Mouse (Mus musculus) cerebellum, postnatal 4 days (tissue): ENCODE measurements around the gene Sptbn2.
"Not testable (repeated sequence)": the region's sequence is repeated elsewhere in the genome, so short reads cannot be mapped to it uniquely, and the experiment has no call there.

Source experiments
- DNase-seq, 2 experiments: peaks; one replicate each; pipeline ENCODE4 v3.0.0; 2022; ENCODE audit warnings: low spot score in 2 of 2, mixed read lengths in 1 of 2

The Sptbn2 gene

DNA sequence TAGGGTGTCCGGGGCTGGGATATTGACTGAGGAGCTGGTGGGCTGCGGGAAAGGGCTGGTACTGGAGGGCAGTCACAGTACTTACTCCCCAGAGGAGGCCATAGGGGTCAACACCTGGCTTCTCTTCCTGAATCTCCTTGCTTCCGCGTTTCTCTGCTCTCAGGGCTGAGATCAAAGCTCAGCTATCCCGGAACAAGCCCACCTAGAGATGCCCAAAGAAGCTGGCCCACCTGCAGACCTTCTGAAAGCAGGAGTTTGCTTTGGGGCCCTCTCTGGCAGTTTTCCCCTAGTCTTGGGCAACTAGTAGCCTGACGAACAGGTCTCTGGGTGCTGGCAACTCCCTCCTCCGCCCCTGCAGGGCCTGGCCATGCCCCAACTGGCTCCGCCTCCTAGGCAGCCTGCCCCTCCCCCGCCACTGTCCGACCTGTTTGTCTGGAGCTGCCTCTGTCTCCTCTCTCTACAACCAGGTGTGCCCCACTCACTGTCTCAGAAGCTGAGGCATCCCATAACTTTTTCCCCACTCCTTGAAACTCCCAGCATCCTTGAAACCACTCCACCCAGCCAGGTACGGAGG, 9.8 kb downstream of the Sptbn2 start:
- no peak for DNase-seq

DNA sequence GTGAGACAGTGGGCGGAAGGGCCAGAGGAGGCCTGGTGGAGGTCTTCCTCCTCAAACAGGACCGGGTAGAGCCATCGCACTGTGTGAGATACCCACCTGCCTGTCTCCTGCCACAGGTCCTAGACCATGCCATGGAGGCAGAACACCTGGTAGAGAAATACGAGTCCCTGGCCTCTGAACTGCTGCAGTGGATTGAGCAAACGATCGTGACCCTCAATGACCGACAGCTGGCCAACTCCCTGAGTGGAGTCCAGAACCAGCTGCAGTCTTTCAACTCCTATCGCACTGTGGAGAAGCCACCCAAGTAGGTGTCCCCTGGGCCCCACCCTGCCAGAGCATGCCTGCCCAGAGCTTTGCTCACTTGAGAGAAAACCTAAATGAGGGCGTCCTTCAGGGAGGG, 18.2 kb downstream of the Sptbn2 start:
- DNase-seq, result no peak

DNA sequence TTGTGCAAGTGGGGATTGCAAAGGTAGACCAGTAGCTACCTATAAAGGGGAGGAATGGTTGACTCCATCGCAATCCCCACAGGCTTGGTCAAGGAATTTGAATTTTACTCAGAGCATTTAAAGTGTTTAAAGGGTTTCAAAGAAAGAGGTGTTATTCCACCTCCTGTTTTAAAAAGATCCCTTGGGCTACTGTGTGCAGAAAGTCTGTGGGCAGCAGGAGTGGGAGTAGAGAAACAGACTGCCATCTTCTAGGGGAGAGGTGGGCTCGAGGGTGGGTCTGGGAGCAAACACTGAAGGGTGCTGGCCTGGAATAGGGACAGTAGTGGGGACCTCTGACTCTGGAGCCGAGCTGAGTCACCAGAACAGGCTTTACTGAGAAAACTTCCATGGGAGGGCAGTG, 22.1 kb downstream of the Sptbn2 start:
- DNase-seq, result no peak

DNA sequence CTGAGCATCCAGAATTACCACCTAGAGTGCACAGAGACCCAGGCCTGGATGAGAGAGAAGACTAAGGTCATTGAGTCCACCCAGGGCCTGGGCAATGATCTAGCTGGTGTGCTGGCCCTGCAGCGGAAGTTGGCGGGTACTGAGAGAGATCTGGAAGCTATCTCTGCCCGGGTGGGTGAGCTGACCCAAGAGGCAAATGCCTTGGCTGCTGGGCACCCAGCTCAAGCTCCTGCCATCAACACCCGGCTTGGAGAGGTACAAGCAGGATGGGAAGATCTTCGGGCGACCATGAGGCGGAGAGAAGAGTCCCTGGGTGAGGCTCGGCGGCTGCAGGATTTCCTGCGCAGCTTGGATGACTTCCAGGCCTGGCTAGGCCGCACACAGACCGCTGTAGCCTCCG, 26.9 kb downstream of the Sptbn2 start:
- DNase-seq, result no peak

DNA sequence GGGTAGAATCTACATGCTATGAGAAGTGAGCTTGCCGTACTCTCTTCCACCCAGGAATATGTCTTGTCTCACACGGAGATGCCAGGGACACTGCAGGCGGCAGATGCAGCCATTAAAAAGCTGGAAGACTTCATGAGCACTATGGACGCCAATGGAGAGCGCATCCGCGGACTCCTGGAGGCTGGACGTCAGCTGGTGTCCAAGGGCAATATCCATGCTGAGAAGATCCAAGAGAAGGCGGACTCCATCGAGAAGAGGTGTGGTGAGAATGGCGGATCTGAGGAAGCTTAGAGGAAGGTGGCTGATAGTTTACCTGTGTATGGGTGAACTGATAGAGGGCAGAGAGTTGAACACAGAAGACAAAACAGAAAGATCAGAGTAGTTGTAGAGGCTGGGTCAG, 28.1 kb downstream of the Sptbn2 start:
- no peak for DNase-seq

DNA sequence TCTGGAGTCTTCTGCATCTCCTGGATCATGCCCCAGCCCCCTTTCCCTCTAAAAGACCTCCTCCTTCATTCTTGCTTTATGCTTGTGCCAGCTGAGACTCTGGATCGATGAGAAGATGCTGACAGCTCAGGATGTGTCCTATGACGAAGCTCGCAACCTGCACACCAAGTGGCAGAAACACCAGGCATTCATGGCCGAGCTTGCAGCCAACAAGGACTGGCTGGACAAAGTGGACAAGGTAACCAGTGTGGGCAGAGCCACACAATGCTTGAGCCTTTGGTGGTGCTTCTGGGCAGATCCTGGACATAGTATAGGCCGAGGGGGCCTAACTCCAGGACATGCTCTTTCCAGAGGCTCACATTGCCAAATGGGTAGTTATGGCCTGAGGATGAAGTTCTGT, 28.8 kb downstream of the Sptbn2 start:
- DNase-seq, result no peak

DNA sequence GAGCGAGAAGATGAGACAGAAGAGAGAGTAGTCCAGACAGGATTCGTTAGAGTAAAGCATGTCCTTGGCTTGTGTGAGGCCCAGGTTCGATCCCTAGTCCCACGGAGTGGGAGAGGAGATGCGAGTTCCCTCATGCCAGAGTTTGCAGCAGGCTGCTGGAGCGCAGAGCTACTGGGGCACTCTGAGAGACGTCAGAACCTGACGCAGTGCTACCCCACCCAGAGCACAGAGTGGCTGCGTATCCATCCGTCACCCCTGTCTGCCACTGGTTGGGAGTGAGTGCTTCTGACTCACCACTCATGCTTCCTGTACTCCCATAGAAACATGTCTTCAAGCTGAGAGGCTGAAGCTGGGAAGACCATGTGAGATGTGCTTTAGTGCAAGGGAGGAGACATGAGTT, 30.5 kb downstream of the Sptbn2 start:
- no peak for DNase-seq

DNA sequence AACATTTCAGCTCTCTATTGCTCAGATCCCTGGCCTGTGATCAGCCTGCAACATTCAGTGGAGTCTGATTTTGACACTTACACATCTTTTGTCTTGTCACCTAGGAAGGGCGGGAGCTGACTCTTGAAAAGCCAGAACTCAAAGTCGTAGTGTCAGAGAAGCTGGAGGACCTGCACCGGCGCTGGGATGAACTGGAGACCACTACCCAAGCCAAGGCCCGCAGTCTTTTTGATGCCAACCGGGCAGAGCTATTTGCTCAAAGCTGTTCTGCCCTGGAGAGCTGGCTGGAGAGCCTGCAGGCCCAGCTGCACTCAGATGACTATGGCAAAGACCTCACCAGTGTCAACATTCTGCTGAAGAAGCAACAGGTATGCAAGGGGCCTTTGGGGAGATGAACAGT, 31.3 kb downstream of the Sptbn2 start:
- DNase-seq, result no peak

DNA sequence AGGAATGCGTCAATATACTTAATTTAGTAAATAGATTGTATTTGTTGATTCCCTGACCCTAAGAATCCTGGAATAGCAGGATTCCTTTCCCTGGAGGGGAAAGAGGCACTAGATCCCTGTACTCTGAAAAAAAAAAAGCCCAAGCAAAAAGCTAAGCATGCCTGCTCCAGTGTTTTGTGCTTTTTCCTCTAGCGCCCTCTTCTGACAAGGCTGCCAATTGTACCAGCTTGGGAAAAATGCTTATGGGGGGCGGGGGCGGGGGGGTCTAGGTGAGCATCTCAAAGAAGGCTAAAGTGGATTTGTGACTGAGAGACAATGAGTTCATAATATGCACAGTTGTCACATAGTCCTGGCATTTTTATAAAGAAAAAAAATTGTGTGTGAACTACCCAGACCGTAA, 32.6 kb downstream of the Sptbn2 start:
- peak in 1 of 2 experiments; percentile 48 for DNase-seq

DNA sequence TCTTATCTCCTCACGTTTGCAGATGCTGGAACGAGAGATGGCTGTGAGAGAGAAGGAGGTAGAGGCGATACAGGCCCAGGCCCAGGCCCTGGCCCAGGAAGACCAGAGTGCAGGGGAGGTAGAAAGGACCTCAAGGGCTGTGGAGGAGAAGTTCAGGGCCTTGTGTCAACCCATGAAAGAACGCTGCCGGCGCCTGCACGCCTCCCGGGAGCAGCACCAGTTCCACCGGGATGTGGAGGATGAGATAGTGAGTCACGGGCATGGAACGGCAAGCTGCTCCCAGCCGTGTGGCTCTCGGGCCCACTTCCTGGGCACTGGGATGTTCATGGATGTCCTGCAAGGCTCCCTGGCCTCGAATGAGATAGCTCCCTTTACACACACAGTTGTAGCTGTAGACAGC, 33.1 kb downstream of the Sptbn2 start:
- DNase-seq, result no peak

DNA sequence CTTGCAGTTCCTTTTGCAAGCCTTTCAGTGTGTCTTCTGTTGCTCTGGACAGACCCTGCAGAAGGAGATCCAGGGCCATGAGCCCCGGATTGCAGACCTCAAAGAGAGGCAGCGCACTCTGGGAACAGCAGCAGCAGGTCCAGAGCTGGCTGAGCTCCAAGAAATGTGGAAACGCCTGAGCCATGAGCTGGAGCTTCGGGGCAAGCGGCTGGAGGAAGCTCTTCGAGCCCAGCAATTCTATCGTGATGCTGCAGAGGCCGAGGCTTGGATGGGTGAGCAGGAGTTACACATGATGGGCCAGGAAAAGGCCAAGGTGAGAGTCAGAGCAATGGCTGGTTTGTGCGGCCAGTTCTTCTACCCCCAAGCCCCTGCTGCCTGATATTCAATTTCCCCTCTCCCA, 34.1 kb downstream of the Sptbn2 start:
- no peak for DNase-seq

DNA sequence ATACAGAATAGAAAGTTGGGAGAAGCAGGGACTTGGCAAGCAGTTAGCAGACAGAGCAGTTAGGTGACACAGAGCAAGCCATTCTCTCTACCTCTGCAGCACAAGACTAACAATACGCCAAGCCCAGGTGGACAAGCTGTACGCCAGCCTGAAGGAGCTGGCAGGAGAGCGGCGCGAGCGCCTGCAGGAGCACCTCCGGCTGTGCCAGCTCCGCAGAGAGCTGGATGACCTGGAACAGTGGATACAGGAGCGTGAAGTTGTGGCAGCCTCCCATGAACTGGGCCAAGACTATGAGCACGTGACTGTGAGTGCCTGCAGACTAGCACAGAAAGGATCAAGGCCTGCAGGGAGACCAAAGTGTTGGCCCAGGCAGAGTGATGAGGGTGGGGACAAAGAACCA, 34.7 kb downstream of the Sptbn2 start:
- no peak for DNase-seq

DNA sequence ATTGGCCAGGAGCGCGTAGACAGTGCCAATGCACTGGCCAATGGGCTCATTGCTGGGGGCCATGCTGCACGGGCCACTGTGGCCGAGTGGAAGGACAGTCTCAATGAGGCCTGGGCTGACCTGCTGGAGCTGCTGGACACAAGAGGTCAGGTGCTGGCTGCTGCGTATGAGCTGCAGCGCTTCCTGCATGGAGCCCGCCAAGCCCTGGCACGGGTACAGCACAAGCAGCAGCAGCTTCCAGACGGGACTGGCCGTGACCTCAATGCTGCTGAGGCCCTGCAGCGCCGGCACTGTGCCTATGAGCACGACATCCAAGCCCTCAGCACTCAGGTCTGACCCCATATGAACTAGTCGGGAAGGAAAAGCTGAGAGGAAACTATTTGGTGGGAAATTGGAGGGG, 35.6 kb downstream of the Sptbn2 start:
- DNase-seq, result peak in 1 of 2 experiments; percentile 33

DNA sequence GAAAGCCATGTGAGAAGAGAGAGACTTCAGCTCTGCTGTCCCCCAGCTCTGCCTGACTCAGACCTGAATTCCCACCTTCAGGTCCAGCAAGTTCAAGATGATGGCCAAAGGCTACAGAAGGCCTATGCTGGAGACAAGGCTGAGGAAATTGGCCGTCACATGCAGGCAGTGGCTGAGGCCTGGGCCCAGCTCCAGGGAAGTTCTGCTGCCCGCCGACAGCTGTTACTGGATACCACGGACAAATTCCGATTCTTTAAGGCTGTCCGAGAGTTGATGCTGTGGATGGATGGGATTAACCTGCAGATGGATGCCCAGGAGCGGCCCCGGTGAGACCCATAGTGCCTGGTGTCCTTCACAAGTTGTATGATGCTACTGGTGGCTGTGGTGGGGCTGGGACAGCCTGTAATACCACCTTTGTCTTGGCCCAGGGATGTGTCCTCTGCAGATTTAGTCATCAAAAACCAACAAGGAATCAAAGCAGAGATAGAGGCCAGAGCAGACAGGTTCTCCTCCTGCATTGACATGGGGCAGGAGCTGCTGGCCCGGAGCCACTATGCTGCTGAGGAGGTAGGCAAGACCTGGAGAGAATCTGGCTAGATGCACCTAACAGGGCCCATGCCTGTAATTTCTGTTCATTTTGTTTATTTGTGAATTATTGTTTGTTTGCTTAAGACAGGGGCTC, 36.8 kb downstream of the Sptbn2 start:
- no peak for DNase-seq

DNA sequence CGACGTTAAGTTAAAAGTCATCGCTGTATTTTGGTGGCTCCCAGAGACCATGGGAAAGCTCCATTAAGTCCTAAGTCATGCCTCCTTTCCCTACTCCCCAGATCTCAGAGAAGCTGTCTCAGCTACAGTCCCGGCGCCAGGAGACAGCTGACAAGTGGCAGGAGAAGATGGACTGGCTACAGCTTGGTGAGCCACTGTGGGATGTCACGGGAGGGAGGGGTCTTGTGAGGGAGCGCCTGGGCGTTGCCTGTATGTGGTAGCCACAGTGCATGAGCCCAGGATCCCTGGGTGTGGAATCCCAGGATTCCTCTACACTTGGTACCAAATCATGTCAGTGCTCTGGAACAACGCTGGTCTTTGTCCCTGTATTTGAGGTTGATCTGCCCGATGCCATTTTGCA, 37.5 kb downstream of the Sptbn2 start:
- no peak for DNase-seq

DNA sequence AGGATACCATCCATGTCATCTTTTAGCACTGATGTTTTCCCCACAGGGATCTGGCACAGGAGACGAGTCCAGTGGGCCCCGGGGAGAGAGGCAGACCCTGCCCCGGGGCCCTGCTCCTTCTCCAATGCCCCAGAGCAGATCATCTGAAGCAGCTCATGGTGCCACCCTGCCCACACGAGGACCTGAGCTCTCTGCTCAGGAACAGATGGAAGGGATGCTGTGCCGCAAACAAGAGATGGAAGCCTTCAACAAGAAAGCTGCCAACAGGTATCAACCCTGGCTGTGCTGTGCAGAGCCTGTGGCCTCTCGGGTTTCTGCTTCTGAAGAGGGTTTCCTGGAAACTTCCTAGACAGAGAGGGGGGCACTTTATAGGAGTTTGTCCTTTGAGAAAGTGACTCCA, 39.0 kb downstream of the Sptbn2 start:
- DNase-seq, result no peak

DNA sequence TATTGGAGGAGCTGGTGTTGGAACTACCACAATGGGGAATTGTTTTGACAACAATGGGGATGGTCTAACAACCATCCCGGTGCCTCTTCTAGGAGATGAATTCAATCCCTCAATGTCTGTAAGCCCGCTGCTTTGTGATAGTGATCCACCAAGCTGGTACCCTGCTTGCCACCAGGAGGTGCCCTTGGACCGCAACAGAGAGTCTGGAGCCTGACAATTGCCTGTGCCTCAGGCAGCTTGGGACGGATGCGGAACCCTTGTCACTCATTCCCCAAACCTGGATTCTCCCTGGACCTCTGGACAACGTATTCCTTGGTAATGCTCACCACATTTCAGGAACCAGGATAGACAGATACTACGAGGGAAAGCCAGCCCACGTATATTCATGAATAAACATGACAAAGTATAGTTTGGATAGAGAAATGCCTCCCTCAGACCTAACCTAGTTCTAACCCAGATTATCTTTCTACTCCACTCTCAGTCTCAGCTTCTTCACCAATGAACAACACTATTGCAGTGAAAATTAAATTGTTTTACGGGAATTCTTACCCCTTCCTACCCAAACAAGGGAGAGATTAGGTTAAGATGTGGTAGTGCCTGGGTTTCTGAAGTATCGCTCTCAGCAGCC, 44.7 kb downstream of the Sptbn2 start:
- DNase-seq, result peak; percentile 83 to 90

DNA sequence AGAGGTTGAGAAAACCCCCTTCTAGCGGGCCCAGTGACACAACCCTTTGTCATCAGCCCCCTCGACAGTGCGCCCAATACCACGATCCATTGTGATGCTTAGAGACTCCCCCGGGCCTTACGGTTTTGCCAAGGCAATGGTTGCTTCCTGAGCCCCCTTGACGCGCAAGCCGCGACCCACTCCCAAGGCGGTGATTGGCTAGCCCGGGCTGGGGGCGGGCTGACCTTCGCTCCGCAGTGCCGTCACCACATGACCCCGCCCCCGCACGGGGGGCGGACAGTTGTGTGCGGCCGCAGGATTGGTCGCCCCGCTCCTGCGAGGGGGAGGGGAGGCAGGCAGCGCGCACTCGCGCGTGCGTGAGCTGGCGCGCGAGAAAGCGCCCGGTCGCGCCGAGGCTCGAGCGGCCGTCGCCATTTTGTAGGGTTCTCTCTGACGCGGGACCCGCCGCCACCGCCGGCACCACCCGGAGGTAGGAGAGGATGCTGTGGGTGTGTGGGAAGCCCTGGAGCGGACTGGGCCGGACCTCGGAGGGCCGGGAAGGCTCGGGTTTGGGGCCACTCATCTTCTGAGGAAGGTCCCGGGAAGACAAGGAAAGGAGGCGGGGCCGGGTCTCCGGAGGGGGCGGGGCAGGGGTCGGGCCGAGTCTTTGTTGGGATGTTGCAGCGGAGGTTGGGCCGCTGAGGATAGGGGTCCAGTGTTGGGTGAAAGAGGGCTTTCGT, 45.4 kb downstream of the Sptbn2 start, which contains the start of gene Rbm4b:
TSS of gene Rbm4b (plus strand) at position 305 of the 719 bp plus-strand sequence.
- DNase-seq, result peak; percentile 98 to 99

DNA sequence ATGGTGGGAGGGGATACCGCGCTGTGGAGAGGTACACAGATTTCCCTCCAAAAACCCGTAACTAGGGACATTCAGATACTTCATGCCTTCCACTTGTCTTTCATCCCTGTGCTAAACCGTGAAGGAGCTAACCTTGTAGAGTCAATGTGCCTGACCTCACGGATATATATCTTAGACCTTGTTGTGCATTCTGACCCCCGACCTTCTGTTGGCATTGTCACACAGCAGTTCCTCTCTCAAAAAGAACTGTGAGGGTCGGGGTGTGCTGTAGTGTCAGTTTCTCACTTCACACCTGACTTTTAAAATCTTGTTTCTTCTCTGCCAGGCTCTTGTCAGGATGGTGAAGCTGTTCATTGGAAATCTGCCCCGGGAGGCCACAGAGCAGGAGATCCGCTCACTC, 46.0 kb downstream of the Sptbn2 start:
- no peak for DNase-seq

DNA sequence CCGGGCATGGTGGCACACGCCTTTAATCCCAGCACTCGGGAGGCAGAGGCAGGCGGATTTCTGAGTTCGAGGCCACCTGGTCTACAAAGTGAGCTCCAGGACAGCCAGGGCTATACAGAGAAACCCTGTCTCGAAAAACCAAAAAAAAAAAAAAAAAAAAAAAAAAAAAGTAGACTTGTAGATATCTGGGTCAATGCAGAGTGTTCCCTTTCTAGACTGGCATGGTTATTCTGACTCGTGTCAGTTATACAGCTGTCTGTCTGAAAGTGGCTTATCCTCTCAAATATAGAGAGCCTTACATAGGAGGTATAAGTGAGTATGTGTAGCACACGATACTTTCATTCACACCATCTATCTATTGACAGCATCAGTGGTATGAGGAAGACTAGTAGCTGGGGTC, 49.6 kb downstream of the Sptbn2 start:
- not testable (repeated sequence) for DNase-seq

DNA sequence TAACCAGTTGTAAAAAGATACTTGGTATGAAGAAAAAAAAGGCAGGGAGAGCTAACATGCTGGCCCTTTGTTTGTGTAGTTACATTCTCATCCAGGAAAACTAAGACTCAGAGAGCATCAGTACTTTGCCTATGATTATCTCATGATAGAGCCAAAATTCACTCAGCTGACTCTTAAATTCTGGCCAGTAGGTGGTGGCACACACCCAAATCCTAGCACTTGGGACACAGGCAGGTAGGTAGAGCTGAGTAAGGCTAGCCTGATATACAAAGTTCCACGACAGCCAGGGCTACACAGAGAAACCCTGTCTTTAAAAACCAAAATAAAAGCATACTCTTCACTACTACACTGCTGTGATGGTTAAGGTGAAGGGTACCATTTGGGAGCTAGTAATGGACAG, 51.9 kb downstream of the Sptbn2 start:
- DNase-seq, result no peak

DNA sequence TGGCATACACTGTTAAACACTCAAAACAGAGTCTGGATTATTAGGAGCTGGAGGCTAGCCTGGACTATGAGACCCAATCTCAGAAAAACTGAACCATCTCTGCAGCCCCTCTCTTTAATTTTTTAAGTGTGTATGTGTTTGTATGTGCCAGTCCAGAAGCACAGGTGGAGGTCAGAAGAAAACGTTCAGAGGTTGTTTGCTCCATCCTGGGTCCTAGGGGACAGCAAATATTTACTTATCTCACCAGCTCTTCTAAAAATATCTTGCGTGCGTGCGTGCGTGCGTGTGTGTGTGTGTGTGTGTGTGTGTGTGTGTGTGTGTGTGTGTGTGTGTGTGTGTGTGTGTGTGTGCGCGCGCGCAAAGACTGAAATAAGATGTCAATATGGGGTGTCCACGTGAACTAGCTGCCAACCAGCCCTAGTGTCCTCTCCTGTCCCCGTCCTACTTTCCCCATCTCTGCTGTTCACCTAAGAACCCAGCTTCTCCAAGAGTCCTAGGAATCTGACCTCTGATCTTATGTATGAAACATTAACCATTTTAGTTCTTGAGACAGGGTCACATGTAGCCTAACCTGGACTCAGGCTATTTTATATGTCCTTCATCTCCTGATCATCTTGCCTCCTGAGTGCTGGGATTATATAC, 56.7 kb downstream of the Sptbn2 start:
- DNase-seq, result no peak
